Mouse (Mus musculus) heart, adult 2 months (tissue): ENCODE data around the gene Bach2. TPM values are rescaled to one million over a fixed set of nuclear protein-coding genes. Genes with fewer than 3 reads are reported as not detected.

Experiments
- DNase-seq, 2 experiments: peaks; one replicate each; pipeline ENCODE4 v3.0.0; 2021
- H3K27ac ChIP-seq: fragments of 200-600 bp; 2 replicates; pipeline ENCODE4 v1.8.1; 2022
- H3K27me3 ChIP-seq: fragments of 200-500 bp; 2 replicates; pipeline ENCODE4 v1.6.1; 2012; ENCODE audit warnings: mild to moderate bottlenecking, low read length, inconsistent platforms, mixed read lengths; ENCODE audit not compliant: control insufficient read depth, insufficient read depth
- H3K36me3 ChIP-seq: fragments of 200-500 bp; 2 replicates; pipeline ENCODE4 v1.6.1; 2012; ENCODE audit warnings: low read length, inconsistent platforms; ENCODE audit not compliant: control insufficient read depth, insufficient read depth
- H3K4me1 ChIP-seq: fragments of 200-500 bp; 2 replicates; pipeline ENCODE4 v1.6.1; 2011; ENCODE audit warnings: low read length; ENCODE audit not compliant: control insufficient read depth, insufficient read depth
- H3K4me3 ChIP-seq: fragments of 200-600 bp; 2 replicates; pipeline ENCODE4 v1.8.1; 2022
- H3K79me2 ChIP-seq: fragments of 200-500 bp; replicated peaks from 2 replicates; pipeline ENCODE4 v1.6.1; 2012; ENCODE audit warnings: mild to moderate bottlenecking, inconsistent platforms, low read length, moderate library complexity, mixed read lengths; ENCODE audit not compliant: control insufficient read depth, insufficient read depth
- H3K9ac ChIP-seq: fragments of 200-500 bp; 2 replicates; pipeline ENCODE4 v1.6.1; 2012; ENCODE audit warnings: low read depth, mild to moderate bottlenecking, control low read depth, inconsistent platforms, low read length, mixed read lengths
- CTCF ChIP-seq: fragments of 200-600 bp; IDR thresholded peaks from 2 replicates; pipeline ENCODE4 v1.8.1; 2022; ENCODE audit warnings: antibody characterized with exemption, mild to moderate bottlenecking, moderate library complexity
- EP300 ChIP-seq: fragments of 200-500 bp; IDR thresholded peaks from 2 replicates; pipeline ENCODE4 v1.6.1; 2011; ENCODE audit warnings: low read depth, low read length, control low read depth; ENCODE audit not compliant: insufficient read depth
- POLR2A ChIP-seq: fragments of 200-500 bp; IDR thresholded peaks from 2 replicates; pipeline ENCODE4 v1.6.1; 2011; ENCODE audit warnings: mild to moderate bottlenecking, low read depth, low read length, control low read depth; ENCODE audit not compliant: insufficient read depth
- WGBS: fragments of 180-500 bp; shearing (Covaris S2); methylation state at CpG from one replicate; pipeline ENCODE4 v1.1.7; 2018; 5-methylcytosine and 5-hydroxymethylcytosine counted together
- intact Hi-C: fragments of 180-260 bp; cut with DNase I; formaldehyde crosslinking; loops from one replicate; pipeline ENCODE4 v1.15.1; 2025
- polyA plus RNA-seq: library from polyadenylated mRNA; depleted of rRNA; stranded (reverse); fragments of >200 nt; gene quantifications from 2 replicates; pipeline ENCODE4 v1.2.3, GENCODE M21; 2012
- total RNA-seq, 2 experiments: library from RNA; stranded (reverse); gene quantifications; 2 replicates each; pipeline ENCODE4 v1.2.3; 2021

Gene Bach2
- total and polyA plus RNA-seq, 3 experiments = 2.4 to 4.2 (median 3.9) TPM

DNA sequence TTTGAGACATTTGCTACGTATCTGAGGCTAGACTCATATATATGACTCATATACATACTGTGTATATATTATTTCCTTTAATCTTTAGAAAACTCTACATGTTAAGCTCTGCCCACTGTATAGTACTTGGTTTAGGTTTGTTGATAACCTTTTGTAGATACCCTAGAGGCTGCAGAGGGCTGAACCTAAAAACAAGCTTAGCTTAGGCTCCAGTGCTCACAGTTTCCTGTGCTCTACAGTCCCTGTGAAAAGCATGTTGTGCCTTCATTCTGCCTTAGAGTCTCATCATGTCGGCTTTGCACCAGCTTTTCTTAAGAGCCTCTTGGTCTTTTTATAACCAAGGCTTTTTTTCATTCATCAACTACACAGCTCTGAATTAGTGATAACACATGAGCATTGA lies 156.2 kb downstream of the Bach2 start:
- Histone ChIP-seq H3K79me2 (no peaks in the 10 kb centered on the region), H3K4me1 (peaks cover 7% of the 10 kb centered on the region), H3K4me3 (no peak overlapping the region), H3K27me3 (no peaks in the 10 kb centered on the region), H3K27ac (no peak overlapping the region), H3K36me3 (no peaks in the 10 kb centered on the region), H3K9ac (no peak overlapping the region)
- TF ChIP-seq CTCF (no peak), POLR2A (no peak)
- 86% methylated on average over 2 of the region's 2 CpGs for WGBS
- no peak for DNase-seq
- intact Hi-C loops = no loop called here

DNA sequence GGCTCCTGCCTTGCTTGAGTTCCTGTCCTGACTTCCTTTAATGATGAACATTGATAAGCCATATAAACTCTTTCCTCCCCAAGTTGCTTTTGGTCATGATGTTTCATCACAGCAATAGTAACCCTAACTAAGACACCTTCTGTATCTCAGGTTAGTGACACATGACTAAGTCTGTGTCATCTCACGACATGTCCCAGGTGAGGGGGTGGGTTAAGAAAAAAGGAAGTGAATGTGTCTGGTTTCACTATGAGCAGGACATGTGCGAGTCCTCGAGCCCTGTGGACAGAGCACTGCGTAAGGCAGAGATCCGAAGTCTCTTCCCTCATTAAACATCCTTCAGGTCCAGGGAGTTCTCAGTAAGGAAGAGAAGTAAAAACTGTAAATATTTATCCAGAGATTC lies 162.9 kb downstream of the Bach2 start:
- no peak for DNase-seq
- H3K4me1 ChIP-seq = peaks cover 1% of the 10 kb centered on the region
- TF ChIP-seq CTCF (no peak), EP300 (no peak), POLR2A (no peak)
- H3K27ac ChIP-seq = no peak overlapping the region
- 89% methylated on average over 5 of the region's 5 CpGs for WGBS
- no peak overlapping the region for H3K9ac ChIP-seq
- no peak overlapping the region for H3K4me3 ChIP-seq
- H3K36me3 ChIP-seq = no peaks in the 10 kb centered on the region
- H3K79me2 ChIP-seq = no peaks in the 10 kb centered on the region
- H3K27me3 ChIP-seq = no peaks in the 10 kb centered on the region
- intact Hi-C loops = no loop called here

DNA sequence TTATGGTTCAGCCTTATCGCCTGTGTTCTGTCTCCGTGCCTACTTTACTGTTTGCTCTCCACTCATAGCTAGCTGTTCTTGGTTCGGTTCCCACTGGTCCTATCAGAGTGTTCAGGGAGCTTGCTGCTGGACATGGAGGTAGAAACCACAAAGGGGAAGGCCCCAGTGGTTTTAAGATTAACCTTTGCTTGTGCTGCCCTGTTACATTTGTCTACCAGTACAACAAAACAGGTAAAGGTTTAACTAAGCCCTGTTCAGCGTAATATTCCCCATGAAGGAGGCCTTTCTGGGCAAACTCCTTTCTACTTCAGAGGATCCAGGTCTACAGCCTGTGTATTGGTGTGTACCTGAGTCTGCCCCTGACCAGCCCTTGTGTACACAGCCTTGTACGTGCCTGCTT lies 164.9 kb downstream of the Bach2 start:
- no peak overlapping the region for H3K27ac ChIP-seq
- no peak for DNase-seq
- no peaks in the 10 kb centered on the region for H3K27me3 ChIP-seq
- no peaks in the 10 kb centered on the region for H3K4me1 ChIP-seq
- no peaks in the 10 kb centered on the region for H3K36me3 ChIP-seq
- 82% methylated on average over 5 of the region's 5 CpGs for WGBS
- intact Hi-C loops = no loop called here
- no peaks in the 10 kb centered on the region for H3K79me2 ChIP-seq
- H3K9ac ChIP-seq = no peak overlapping the region
- no peak overlapping the region for H3K4me3 ChIP-seq
- no peak for TF ChIP-seq EP300
- no peak for TF ChIP-seq POLR2A
- no peak for TF ChIP-seq CTCF

DNA sequence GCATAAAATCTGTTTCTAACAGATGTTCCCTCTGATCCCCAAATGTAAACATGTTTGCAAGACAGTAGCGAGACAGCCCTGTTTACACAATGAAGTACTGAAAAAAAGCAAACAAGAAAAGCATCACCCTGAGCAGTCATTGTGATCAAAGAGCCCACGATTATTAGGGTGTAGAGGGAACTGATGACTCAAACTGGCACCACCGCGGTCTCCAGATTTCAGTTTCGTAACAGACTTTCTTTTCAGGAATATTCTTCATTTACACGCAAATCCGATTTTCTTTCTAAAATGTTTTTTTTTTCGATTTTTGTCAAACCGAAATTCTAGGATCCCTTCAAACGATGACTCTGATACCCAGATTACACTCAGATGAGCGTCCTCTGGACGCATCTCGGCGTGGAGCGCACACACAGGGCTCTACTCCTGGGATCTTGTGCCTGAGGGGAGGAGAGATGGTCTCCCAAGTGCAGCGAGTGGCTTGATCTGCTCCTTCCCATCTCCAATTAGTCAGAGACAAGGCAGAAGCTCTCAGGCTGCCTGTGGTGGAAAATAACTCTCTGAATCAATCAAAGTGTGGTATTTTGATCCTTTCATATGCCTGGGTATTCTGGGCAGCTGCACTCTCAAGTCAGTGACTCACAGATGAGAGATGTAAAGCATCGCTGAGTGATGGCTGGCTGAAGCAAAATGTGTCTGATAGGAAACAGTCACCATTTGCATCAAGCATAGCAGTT lies 166.7 kb downstream of the Bach2 start:
- H3K36me3 ChIP-seq = no peaks in the 10 kb centered on the region
- no peaks in the 10 kb centered on the region for H3K79me2 ChIP-seq
- H3K27ac ChIP-seq = no peak overlapping the region
- intact Hi-C loops = no loop called here
- WGBS = 85% methylated on average over 17 of the region's 17 CpGs
- no peak overlapping the region for H3K4me3 ChIP-seq
- no peak for TF ChIP-seq EP300
- TF ChIP-seq CTCF = no peak
- TF ChIP-seq POLR2A = no peak
- H3K4me1 ChIP-seq = no peaks in the 10 kb centered on the region
- no peak for DNase-seq
- no peak overlapping the region for H3K9ac ChIP-seq
- H3K27me3 ChIP-seq = no peaks in the 10 kb centered on the region

DNA sequence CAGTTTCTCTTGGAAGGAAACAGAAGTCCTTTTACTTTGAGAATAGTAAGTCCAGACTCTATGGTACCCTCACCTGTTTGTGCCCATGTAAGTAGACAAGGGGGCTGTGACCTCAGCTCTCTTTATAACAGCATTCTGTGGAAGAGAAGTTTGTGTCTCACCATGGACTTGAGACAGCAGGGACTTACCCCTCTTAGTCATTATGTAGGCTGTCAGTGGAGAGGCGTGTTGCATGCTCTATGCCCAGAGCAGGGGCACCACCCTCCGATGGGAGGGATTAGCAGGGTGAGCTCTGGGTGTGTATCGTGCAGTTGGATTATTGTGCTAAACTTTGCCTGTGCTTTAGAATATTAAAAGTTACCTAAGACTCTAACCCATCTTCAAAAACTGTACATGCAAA lies 167.4 kb downstream of the Bach2 start:
- Histone ChIP-seq H3K27me3 (no peaks in the 10 kb centered on the region), H3K27ac (no peak overlapping the region), H3K79me2 (no peaks in the 10 kb centered on the region), H3K9ac (no peak overlapping the region), H3K36me3 (no peaks in the 10 kb centered on the region), H3K4me3 (no peak overlapping the region), H3K4me1 (no peaks in the 10 kb centered on the region)
- intact Hi-C loops = no loop called here
- 82% methylated on average over 3 of the region's 3 CpGs for WGBS
- TF ChIP-seq CTCF (no peak), EP300 (no peak), POLR2A (no peak)
- no peak for DNase-seq

DNA sequence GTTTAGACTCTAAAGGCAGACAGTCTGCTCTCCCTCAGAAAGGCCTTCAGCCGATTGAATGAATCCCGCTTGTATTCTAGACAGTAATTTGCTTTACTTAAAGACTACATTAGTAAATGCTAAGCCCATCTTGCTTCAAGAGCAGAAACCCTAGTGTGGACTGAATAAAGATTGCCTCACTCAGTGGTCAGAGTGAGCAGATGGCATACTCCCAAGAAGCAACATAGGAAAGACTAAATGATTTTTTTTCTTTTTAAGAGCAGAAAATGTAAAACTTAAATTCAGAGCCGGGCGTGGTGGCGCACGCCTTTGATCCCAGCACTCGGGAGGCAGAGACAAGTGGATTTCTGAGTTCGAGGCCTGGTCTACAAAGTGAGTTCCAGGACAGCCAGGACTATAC lies 169.9 kb downstream of the Bach2 start:
- Histone ChIP-seq H3K4me1 (no peaks in the 10 kb centered on the region), H3K79me2 (no peaks in the 10 kb centered on the region), H3K27ac (no peak overlapping the region), H3K36me3 (no peaks in the 10 kb centered on the region), H3K4me3 (no peak overlapping the region), H3K9ac (no peak overlapping the region), H3K27me3 (no peaks in the 10 kb centered on the region)
- intact Hi-C loops = no loop called here
- no peak for DNase-seq
- TF ChIP-seq POLR2A (no peak), EP300 (no peak), CTCF (no peak)
- 96% methylated on average over 8 of the region's 8 CpGs for WGBS
